Mouse (Mus musculus) layer of hippocampus, adult 6 months (tissue): ENCODE measurements around the gene Khdrbs2. TPM values are rescaled to one million over a fixed set of nuclear protein-coding genes. Genes with fewer than 3 reads are reported as not detected.

ENCODE experiments used
- long read RNA-seq, 2 experiments: library from polyadenylated mRNA; unstranded; transcript quantifications; one replicate each; pipeline ENCODE4 v2.0.0; 2019 to 2020
- polyA plus RNA-seq: library from polyadenylated mRNA; unstranded; fragments of <200 nt; fragmentation: Nextera tagmentation; gene quantifications from 2 replicates; pipeline ENCODE4 v1.2.3, GENCODE M21; 2021

Khdrbs2 gene
- polyA plus RNA-seq = 9.3 and 11.0 TPM in 2 replicates
- long read RNA-seq, experiment 1, transcript Khdrbs2-201 (9 exons, 2,281 nt) = major isoform, 22 of 31 reads
- long read RNA-seq, experiment 1, partial matches to known transcripts = 1 of 31 reads
- long read RNA-seq, experiment 1, other reads (novel, unspliced or antisense) = 3 of 31 reads
- long read RNA-seq, experiment 2, transcript Khdrbs2-201 (9 exons, 2,281 nt) = major isoform, 65 of 104 reads
- long read RNA-seq, experiment 2, transcript Khdrbs2-205 (2 exons, 3,259 nt) = minor isoform, 10 of 104 reads
- long read RNA-seq, experiment 2, partial matches to known transcripts = 2 of 104 reads
- long read RNA-seq, experiment 2, other reads (novel, unspliced or antisense) = 27 of 104 reads

DNA sequence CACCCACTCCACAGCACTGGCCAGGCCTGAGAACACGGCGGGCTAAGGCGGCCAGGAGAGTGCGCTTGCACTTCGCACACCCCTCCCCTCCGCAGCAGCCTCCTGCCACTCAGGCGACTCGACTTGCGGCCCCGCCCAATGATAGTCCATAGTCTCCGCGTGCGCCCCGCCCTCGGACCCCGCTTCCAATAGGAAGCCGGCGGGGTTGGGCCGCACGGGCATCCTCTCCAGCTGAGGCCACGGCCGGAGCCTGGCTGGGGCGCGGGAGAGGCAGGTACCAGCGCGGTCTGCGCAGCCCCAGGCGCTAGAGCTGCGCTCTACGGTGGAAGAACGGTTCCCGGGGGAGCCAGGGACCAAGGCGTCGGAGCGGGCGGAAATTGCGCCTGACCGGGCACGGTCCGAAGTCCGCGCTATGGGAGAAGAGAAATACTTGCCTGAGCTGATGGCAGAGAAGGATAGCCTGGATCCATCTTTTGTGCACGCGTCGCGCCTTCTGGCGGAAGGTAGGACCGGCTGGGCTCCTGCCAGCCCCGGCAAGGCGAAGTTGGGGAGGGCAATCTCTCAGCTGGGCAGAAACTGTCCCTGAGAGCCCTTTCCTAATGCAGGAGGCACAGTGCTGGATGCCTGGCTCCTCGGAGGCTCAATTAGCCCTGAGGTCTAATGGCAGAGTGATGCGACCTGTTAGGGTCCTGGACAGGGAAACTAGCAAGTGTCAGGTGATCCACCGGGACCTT lies at the start of gene Khdrbs2:
TSS of gene Khdrbs2 (plus strand) at position 209 of the 734 bp plus-strand sequence.

DNA sequence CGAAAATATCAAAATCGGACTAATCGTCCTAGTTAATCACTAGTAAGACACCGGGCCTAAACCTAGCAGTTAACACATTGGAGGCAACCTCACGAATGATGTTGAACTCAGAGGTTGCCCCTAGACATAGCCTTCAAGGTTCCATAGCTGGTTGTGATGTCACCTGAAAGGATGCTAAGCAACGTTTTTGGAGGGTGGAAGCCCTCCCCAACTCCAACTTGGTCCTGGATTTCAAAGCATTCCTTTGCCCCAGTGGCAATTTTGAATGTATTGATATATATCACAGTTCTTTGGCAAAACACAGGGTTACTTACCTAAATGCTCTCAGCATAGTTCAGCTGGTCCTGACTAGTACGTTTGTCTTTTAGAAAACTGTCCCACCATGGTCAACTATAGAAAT lies 374.7 kb downstream of the Khdrbs2 start, which contains the start of gene Gm5415:
TSS of gene Gm5415 (minus strand) at position 101 of the 400 bp plus-strand sequence.

